Mouse (Mus musculus) thymus, adult 2 months (tissue): Measurements from ENCODE around the gene Fam71f1.

Experiments used
- CTCF ChIP-seq: fragments of 200-500 bp; IDR thresholded peaks from 2 replicates; pipeline ENCODE4 v1.5.1; 2012; ENCODE audit warnings: mild to moderate bottlenecking, control low read depth, low read length, moderate library complexity, borderline replicate concordance; ENCODE audit not compliant: control insufficient read depth, poor library complexity, insufficient read depth; ENCODE audit errors: extremely low read depth
- POLR2A ChIP-seq: fragments of 200-500 bp; IDR thresholded peaks from 2 replicates; pipeline ENCODE4 v1.6.1; 2012; ENCODE audit warnings: mild to moderate bottlenecking, low read length, control low read depth, moderate library complexity; ENCODE audit not compliant: control insufficient read depth, poor library complexity, insufficient read depth; ENCODE audit errors: extremely low read depth

DNA sequence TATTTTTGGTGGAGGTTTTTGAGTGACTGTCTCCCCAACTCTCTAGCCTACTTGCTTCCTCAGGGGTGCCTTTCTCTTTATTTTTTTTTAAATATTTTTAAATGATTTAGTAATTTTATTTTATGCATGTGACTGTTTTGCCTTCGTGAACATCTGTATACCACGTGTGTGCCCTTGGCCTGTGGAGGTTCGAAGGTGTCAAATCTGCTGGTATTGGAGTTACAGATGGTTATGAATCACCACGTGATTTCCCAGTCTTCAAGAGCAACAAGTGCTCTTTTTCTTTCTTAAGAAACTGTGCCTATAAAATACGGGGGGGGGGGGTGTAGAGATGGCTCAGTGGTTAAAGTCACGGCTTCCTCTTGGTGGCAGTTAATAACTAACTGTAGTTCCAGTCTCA, 2.6 kb downstream of the Fam71f1 start:
- TF ChIP-seq CTCF (no peak), POLR2A (no peak)
